Mouse (Mus musculus): ENCODE measurements around the gene Pax9. TPM values are rescaled to one million over a fixed set of nuclear protein-coding genes. Genes with fewer than 3 reads are reported as not detected.

The Pax9 gene
- total RNA-seq, 4 experiments from 2014 or later: not detected

DNA sequence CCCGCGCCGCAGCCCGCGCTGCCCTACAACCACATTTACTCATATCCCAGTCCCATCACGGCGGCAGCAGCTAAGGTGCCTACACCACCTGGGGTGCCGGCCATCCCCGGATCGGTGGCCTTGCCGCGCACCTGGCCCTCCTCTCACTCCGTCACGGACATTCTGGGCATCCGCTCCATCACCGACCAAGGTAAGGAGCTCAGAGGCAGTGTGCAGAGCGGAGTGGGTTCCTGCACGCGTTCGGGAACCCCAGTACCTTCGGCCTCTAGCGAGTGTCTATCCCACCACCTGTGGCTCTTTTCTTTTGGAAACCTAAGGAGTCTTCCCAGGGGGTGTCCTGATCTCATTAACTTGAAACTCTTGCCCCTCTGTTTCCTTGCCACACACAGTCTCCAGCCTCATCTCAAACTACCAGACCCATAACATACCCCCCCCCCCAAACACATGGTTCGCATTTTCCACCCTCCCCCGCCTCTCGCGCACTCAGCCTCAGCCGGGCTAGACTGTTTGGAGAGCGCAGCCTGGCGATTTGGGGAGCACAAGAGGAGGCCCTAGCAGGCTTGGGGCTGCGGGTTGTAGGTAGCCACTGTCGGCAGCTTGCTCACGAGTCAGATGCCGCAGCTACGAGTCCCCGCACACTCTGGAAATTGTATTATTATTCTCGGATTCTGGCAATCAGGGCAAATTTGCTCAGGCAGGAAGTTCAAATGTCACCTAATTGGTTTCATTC, 5.6 kb downstream of the Pax9 start:
- DNase-seq (ENCODE audit: low spot score in 2 of 2): no peak

GRCm38 (mm10) chr12:56697785-56698184, 6.2 kb downstream of the Pax9 start:
- DNase-seq (ENCODE audit: low spot score in 2 of 2): no peak

GRCm38 (mm10) chr12:56698191-56698980, 6.8 kb downstream of the Pax9 start:
- no peak for DNase-seq (ENCODE audit: low spot score in 2 of 2)

GRCm38 (mm10) chr12:56699351-56699750, 7.8 kb downstream of the Pax9 start:
- no peak for DNase-seq (ENCODE audit: low spot score in 2 of 2)

DNA sequence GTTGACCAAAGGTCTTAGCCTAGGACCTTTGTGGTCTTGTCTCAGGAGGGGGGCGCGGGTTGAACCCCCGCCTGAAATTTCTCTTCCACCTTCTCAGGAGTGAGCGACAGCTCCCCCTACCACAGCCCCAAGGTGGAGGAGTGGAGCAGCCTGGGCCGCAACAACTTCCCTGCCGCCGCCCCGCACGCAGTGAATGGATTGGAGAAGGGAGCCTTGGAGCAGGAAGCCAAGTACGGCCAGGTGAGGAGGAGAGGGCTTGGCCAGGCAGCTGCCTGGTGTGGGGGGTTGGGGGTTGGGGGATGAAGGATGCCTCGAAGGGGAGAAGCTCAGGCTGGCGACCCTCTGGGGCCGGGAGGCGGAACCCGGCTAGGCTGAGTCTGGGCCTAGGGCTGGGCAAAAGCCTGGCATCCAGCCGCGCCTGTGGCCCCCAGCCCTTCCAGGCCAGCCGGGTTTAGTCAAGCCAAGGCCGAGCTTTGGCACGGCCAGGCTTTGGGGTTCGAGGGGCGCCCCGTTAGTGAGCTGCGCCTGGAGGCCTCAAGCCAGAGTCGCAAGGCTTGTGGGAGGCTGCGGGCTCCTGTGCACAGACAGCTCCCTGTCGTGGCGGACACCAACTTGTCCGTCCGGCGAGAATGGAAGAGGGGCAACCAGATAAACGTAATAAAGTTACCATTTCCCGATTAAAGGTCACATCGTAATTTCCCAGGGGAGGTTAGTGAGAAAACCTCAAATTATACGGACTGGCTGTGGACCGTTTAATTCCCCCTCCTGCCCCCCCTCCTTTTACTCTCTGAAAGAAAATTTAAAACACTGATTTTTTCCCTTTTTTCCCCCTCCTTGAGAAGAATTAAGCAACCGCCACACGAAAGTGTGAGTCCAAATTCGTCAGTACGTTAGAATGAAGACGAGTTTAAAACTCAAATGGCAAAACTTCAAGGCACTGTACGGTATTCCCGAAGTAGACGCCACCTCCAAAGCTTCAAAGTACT, 8.6 kb downstream of the Pax9 start:
- DNase-seq (ENCODE audit: low spot score in 2 of 2): no peak

DNA sequence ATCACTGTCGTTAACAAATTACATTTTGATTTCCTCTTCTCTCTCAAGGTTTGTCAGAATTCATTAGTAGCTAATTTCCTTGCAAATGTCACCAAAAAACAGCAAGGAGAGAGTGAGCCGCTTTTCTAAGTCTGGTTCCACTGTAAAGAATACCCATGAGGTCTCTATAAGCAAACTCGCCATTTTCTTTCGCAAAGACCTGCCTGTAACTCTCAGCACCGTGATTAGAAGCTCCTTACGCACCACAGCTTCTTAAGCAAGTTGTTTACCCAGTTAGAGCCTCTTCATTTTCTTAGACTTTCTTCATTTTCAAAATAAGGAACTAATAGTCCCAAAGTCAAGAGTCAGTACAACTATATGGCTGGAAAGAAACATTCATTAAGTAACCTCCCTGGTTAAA, 9.4 kb downstream of the Pax9 start:
- no peak for DNase-seq (ENCODE audit: low spot score in 2 of 2)

- DNase-seq (ENCODE audit: low spot score in 2 of 2): no peak
Observed at GRCm38 (mm10) chr12:56717971-56718706, 26.6 kb downstream of the Pax9 start.

GRCm38 (mm10) chr12:56718707-56719051, 27.1 kb downstream of the Pax9 start:
- DNase-seq (ENCODE audit: low spot score in 2 of 2): no peak

- DNase-seq (ENCODE audit: low spot score in 2 of 2): no peak
Observed at GRCm38 (mm10) chr12:56727631-56728030, 36.1 kb downstream of the Pax9 start.

- no peak for DNase-seq (ENCODE audit: low spot score in 2 of 2)
Observed at GRCm38 (mm10) chr12:56737104-56737503, 45.5 kb downstream of the Pax9 start.

Other genes with a start within 250 kb of the Pax9 start
- gene Nkx2-1, start 154.9 kb upstream of the Pax9 start, total RNA-seq (2022): 1 to 10 TPM in 3 of 4 experiments, under 1 TPM in 1; 0.89 to 2.3 (median 1.5) TPM
- gene Nkx2-9, start 78.5 kb upstream of the Pax9 start, total RNA-seq (2022): under 1 TPM in 3 of 4 experiments, not detected in 1; 0.34 to 0.39 (median 0.39) TPM

Data from left cerebral cortex, adult 8-10 months (tissue).